Mouse (Mus musculus) G1E (cell line): ENCODE measurements at regions not wholly inside any gene's neighbourhood (a gene's known extent, or its start where the extent isn't known, plus 50 kb on each side); places are given as distances from the start of the nearest gene placed in this dataset.

Source experiments
- ATAC-seq: 2 replicates; pipeline ENCODE4 v1.8.0; 2016; ENCODE audit warnings: mild to moderate bottlenecking; ENCODE audit not compliant: insufficient number of reproducible peaks, poor library complexity, low FRiP score, severe bottlenecking; ENCODE audit errors: extremely low read depth
- DNase-seq: peaks from one replicate; pipeline ENCODE4 v3.0.0; 2012; ENCODE audit warnings: low spot score
- H3K27me3 ChIP-seq: 2 replicates; pipeline ENCODE4 v1.6.1; 2012; ENCODE audit warnings: mild to moderate bottlenecking, low read length, inconsistent platforms; ENCODE audit not compliant: insufficient read depth
- H3K36me3 ChIP-seq: replicated peaks from 2 replicates; pipeline ENCODE3; 2012; ENCODE audit warnings: mild to moderate bottlenecking, inconsistent platforms
- H3K4me1 ChIP-seq: 2 replicates; pipeline ENCODE4 v1.6.1; 2012; ENCODE audit warnings: low read depth, low read length, inconsistent platforms, mixed read lengths; ENCODE audit not compliant: insufficient read depth
- H3K4me3 ChIP-seq: 2 replicates; pipeline ENCODE4 v1.5.1; 2012; ENCODE audit warnings: low read depth, mild to moderate bottlenecking, inconsistent platforms, low read length, moderate library complexity, mixed read lengths
- H3K9me3 ChIP-seq: replicated peaks from 2 replicates; pipeline ENCODE4 v1.6.1; 2012; ENCODE audit warnings: inconsistent platforms
- CTCF ChIP-seq: IDR thresholded peaks from 2 replicates; pipeline ENCODE4 v1.5.1; 2012; ENCODE audit warnings: low read depth, low read length, inconsistent platforms, mixed read lengths
- GATA1 ChIP-seq: IDR thresholded peaks from 2 replicates; pipeline ENCODE4 v1.6.1; 2012; ENCODE audit warnings: borderline replicate concordance, low read length, inconsistent platforms, mixed read lengths
- GATA2 ChIP-seq: IDR thresholded peaks from 2 replicates; pipeline ENCODE4 v1.6.1; 2012; ENCODE audit warnings: low read depth, low read length, inconsistent platforms, borderline replicate concordance
- POLR2AphosphoS5 ChIP-seq: IDR thresholded peaks from 2 replicates; pipeline ENCODE4 v1.6.1; 2012; ENCODE audit warnings: low read depth, low read length, inconsistent platforms; ENCODE audit not compliant: insufficient replicate concordance
- TAL1 ChIP-seq: conservative IDR thresholded peaks from 2 replicates; pipeline ENCODE4 v1.6.1; 2012; ENCODE audit warnings: low read depth, low read length, inconsistent platforms, mixed read lengths

GRCm38 (mm10) chr13:107389074-107389473 lies 367.1 kb upstream of the Kif2a start:
- H3K27me3 ChIP-seq = no peaks in the 10 kb centered on the region
- no peak overlapping the region for H3K4me3 ChIP-seq
- no peaks in the 10 kb centered on the region for H3K9me3 ChIP-seq
- DNase-seq (no peak), ATAC-seq (no peak)
- H3K36me3 ChIP-seq = no peaks in the 10 kb centered on the region
- TF ChIP-seq GATA1 = no peak
- no peak for TF ChIP-seq TAL1
- no peak for TF ChIP-seq GATA2
- no peak for TF ChIP-seq POLR2AphosphoS5
- TF ChIP-seq CTCF = no peak
- H3K4me1 ChIP-seq = no peaks in the 10 kb centered on the region

DNA sequence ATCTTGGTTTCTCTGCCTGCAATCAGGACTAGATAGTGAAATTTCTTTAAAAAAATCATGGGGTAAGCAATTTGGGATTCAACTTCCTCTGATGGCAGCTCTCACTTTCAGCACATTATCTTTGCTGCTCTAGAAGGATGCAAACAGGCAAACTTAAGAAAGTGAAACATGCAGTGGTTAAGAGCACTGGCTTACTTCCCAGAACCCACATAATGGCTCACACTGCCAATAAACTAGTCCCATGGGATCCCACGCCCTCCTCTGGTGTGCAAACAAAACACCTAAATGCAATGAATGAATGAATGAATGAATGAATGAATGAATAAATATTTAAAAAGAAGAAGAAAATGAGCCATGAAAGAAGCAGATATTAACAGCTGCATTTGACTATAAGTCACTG lies 356.1 kb upstream of the Kif2a start:
- ATAC-seq (no peak), DNase-seq (no peak)
- Histone ChIP-seq H3K9me3 (no peaks in the 10 kb centered on the region), H3K27me3 (no peaks in the 10 kb centered on the region), H3K4me1 (no peaks in the 10 kb centered on the region), H3K4me3 (no peak overlapping the region), H3K36me3 (no peaks in the 10 kb centered on the region)
- TF ChIP-seq TAL1 = no peak

DNA sequence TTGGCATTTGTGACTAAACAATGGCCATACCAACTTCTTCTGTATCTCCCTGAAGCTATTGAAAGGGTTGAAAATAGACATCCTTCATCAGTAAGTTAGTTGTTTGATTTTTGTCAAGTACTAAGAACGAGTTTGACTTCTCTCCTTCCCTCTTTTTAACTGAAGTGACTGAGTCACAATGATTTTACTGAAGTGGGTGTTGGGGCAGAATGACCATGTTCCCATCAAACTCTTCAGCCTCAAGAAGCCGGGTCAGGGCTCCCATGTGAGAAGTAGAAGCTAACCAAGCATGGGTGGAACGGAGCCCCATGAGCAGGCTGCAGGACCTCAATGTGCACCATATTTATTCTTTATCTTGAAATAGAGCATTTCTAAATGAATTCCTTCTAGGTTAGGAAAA lies 350.7 kb upstream of the Kif2a start:
- TF ChIP-seq GATA2 = no peak
- TF ChIP-seq CTCF = no peak
- no peak for TF ChIP-seq GATA1
- TF ChIP-seq TAL1 = no peak
- no peak for TF ChIP-seq POLR2AphosphoS5
- no peaks in the 10 kb centered on the region for H3K36me3 ChIP-seq
- H3K4me1 ChIP-seq = no peaks in the 10 kb centered on the region
- no peaks in the 10 kb centered on the region for H3K9me3 ChIP-seq
- no peak for DNase-seq
- ATAC-seq = no peak
- no peaks in the 10 kb centered on the region for H3K27me3 ChIP-seq
- H3K4me3 ChIP-seq = no peak overlapping the region

DNA sequence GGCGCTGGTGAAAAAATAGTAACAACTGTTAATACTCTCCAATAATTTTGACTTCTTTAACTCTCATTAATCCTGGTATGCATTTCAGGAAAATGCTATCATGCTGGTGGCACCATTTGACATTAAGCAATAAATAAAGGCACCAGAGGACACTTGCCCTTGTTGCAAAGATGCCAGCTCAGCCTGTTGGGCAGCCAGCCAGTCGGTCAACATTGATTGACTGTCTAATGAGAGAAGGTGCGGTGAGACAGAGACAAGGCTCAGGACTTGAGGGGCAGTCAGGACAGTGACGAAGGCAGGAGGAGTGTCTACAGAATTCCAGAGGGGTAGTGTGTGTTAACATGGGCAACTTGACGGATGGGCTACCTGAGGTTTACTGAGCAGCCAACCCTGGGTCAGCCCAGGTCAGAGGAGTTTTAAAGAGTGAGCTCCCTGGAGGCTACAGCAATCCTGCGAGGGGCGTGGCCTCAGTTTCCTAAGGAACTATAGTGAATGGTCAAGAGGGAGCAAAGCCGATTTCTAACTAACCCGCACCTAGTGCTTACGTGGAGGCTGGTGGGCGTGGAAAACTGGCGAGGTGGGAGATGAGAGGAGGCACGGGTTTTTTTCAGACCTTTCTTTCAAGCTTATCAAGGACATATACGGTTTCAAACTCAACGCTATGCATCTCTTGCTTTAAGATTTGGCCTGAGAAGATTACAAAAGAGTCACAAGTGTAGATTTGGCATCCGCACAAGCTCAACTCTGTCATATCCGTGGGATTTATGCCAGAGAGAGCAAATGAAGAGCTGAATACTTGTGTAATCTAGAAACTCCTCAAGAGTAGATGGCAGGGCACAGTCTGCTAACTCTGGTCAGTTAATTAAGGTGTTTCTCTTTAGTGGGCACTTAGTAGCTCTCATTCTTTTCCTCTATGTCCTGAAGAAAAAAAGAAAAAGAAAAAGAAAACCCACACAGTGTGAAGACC lies 350.0 kb upstream of the Kif2a start:
- Histone ChIP-seq H3K36me3 (no peaks in the 10 kb centered on the region), H3K27me3 (no peaks in the 10 kb centered on the region), H3K4me3 (no peak overlapping the region), H3K4me1 (no peaks in the 10 kb centered on the region), H3K9me3 (no peaks in the 10 kb centered on the region)
- TF ChIP-seq TAL1 = no peak
- no peak for TF ChIP-seq GATA1
- TF ChIP-seq GATA2 = no peak
- TF ChIP-seq CTCF = no peak
- no peak for TF ChIP-seq POLR2AphosphoS5
- ATAC-seq (no peak), DNase-seq (no peak)

- Histone ChIP-seq H3K9me3 (no peaks in the 10 kb centered on the region), H3K27me3 (no peaks in the 10 kb centered on the region), H3K4me3 (no peak overlapping the region), H3K4me1 (no peaks in the 10 kb centered on the region), H3K36me3 (no peaks in the 10 kb centered on the region)
- DNase-seq = no peak
- TF ChIP-seq CTCF = no peak
- TF ChIP-seq GATA2 = no peak
- no peak for TF ChIP-seq GATA1
- no peak for TF ChIP-seq TAL1
- TF ChIP-seq POLR2AphosphoS5 = no peak
- ATAC-seq = no peak
Observed at GRCm38 (mm10) chr13:107367639-107368038, 345.7 kb upstream of the Kif2a start.

DNA sequence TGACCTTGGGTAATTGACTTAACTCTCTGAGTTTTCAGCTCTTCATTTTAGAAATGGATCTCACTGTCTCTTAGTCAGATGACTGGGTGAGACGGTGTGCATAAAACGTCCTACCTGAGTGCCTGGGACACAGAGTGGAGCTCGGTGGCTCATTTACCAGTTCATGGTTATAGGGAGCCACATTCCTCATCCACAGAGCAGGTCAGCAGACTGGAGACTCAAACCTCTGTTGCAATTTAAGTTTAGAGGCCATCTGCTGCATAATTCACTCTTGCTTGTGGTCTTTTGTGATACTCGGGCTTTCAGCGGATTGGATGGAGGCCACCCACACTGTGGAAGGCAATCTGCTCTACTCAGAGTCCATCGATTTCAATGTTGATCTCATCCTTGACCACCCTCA lies 343.8 kb upstream of the Kif2a start:
- H3K4me1 ChIP-seq = no peaks in the 10 kb centered on the region
- TF ChIP-seq CTCF (no peak), TAL1 (no peak), GATA1 (no peak), GATA2 (no peak), POLR2AphosphoS5 (no peak)
- H3K36me3 ChIP-seq = no peaks in the 10 kb centered on the region
- no peak for DNase-seq
- no peak overlapping the region for H3K4me3 ChIP-seq
- no peaks in the 10 kb centered on the region for H3K9me3 ChIP-seq
- no peaks in the 10 kb centered on the region; the same call in 1 of the 2 replicates for H3K27me3 ChIP-seq
- ATAC-seq = no peak
